Comparison of ENCODE assay signal across 8 mouse cellular contexts in genomic region chr1:36064861-36065760, GRCm38 (mm10). TPM values are rescaled to one million over a fixed set of nuclear protein-coding genes. Genes with fewer than 3 reads are reported as not detected.
DNase-seq lines count a peak whose midpoint lies in the region; ATAC-seq and TF ChIP-seq lines count a peak whose summit lies in the region.

No protein-coding gene starts in this region.

- 0 out of 2 replicates have a peak overlapping the region, but pooled peaks have one; percentile 37 for H3K27ac ChIP-seq in forebrain, embryonic 11.5 days (ENCODE audit: low read depth, low read length)
- H3K27ac ChIP-seq in heart, embryonic 16.5 days (ENCODE audit: low read length) = peak overlapping the region; percentile 68
- peak overlapping the region; percentile 16 for H3K27ac ChIP-seq in liver, embryonic 14.5 days
- H3K27ac ChIP-seq in stomach, embryonic 15.5 days = peak overlapping the region; percentile 59

- peaks cover 8% of the 10 kb centered on the region for H3K36me3 ChIP-seq in E14TG2a.4 (ENCODE audit: insufficient read depth, low read length)
- H3K36me3 ChIP-seq in forebrain, embryonic 11.5 days (ENCODE audit: control insufficient read depth, insufficient read depth, low read length) = no peaks in the 10 kb centered on the region
- no peaks in the 10 kb centered on the region for H3K36me3 ChIP-seq in heart, embryonic 16.5 days (ENCODE audit: control insufficient read depth, insufficient read depth)
- H3K36me3 ChIP-seq in liver, embryonic 14.5 days (replicated peaks; ENCODE audit: control insufficient read depth, insufficient read depth, low read depth) = peaks cover 3% of the 10 kb centered on the region
- no peaks in the 10 kb centered on the region for H3K36me3 ChIP-seq in stomach, embryonic 15.5 days

- TF ChIP-seq CTCF in E14TG2a.4 (conservative IDR thresholded peaks at IDR 0.05; ENCODE audit: low read length) = peak; percentile 92
- TF ChIP-seq CTCF in liver, embryonic 14.5 days (IDR thresholded peaks at IDR 0.05; ENCODE audit: low read depth) = peak; percentile 94

- no peaks in the 10 kb centered on the region for H3K9me3 ChIP-seq in E14TG2a.4 (ENCODE audit: low read length)
- no peaks in the 10 kb centered on the region for H3K9me3 ChIP-seq in forebrain, embryonic 11.5 days (ENCODE audit: control insufficient read depth, low read length)
- H3K9me3 ChIP-seq in heart, embryonic 16.5 days (replicated peaks; ENCODE audit: control insufficient read depth, low read length) = no peaks in the 10 kb centered on the region
- no peaks in the 10 kb centered on the region for H3K9me3 ChIP-seq in liver, embryonic 14.5 days (ENCODE audit: control insufficient read depth, low read length)
- H3K9me3 ChIP-seq in stomach, embryonic 15.5 days = no peaks in the 10 kb centered on the region

- peak overlapping the region; percentile 49 for H3K9ac ChIP-seq in forebrain, embryonic 11.5 days (ENCODE audit: low read length)
- H3K9ac ChIP-seq in heart, embryonic 16.5 days (ENCODE audit: low read length) = peak overlapping the region; percentile 69
- peak overlapping the region; percentile 57 for H3K9ac ChIP-seq in liver, embryonic 14.5 days (replicated peaks)
- H3K9ac ChIP-seq in stomach, embryonic 15.5 days = 0 out of 2 replicates have a peak overlapping the region, but pooled peaks have one; percentile 2

- peak overlapping the region; percentile 71 for H3K4me3 ChIP-seq in E14TG2a.4 (replicated peaks; ENCODE audit: low read length)
- peak overlapping the region; percentile 10; the same call in 1 of the 2 replicates for H3K4me3 ChIP-seq in forebrain, embryonic 11.5 days (ENCODE audit: low read depth, low read length)
- H3K4me3 ChIP-seq in heart, embryonic 16.5 days (ENCODE audit: low read length) = peak overlapping the region; percentile 40
- H3K4me3 ChIP-seq in liver, embryonic 14.5 days (ENCODE audit: insufficient read depth in 1 of 2, low read depth in 2 of 2, low read length in 2 of 2) = peak overlapping the region; percentile 30 to 36; a peak in 3 of 4 replicates
- peak overlapping the region; percentile 25 for H3K4me3 ChIP-seq in stomach, embryonic 15.5 days (replicated peaks)

- H3K4me1 ChIP-seq in E14TG2a.4 (replicated peaks; ENCODE audit: low read depth, low read length) = peaks cover 86% of the 10 kb centered on the region
- peaks cover 33% of the 10 kb centered on the region; the same call in 1 of the 2 replicates for H3K4me1 ChIP-seq in forebrain, embryonic 11.5 days (replicated peaks; ENCODE audit: control insufficient read depth, insufficient read depth, low read length)
- H3K4me1 ChIP-seq in heart, embryonic 16.5 days (ENCODE audit: control insufficient read depth, insufficient read depth, low read length) = peaks cover 32% of the 10 kb centered on the region
- H3K4me1 ChIP-seq in liver, embryonic 14.5 days (replicated peaks; ENCODE audit: control insufficient read depth in 2 of 2, insufficient read depth in 2 of 2, low read length in 1 of 2) = peaks cover 31 to 56% of the 10 kb centered on the region in 2 experiments
- peaks cover 29% of the 10 kb centered on the region for H3K4me1 ChIP-seq in stomach, embryonic 15.5 days

- no peak for TF ChIP-seq EP300 in liver, embryonic 14.5 days (IDR thresholded peaks at IDR 0.05; ENCODE audit: low read depth)

- H3K4me2 ChIP-seq in forebrain, embryonic 11.5 days (ENCODE audit: low read depth, low read length, severe bottlenecking) = peak overlapping the region; percentile 44
- H3K4me2 ChIP-seq in heart, embryonic 16.5 days (ENCODE audit: low read depth, low read length) = peak overlapping the region; percentile 67
- H3K4me2 ChIP-seq in liver, embryonic 14.5 days (ENCODE audit: low read depth) = peak overlapping the region; percentile 58
- H3K4me2 ChIP-seq in stomach, embryonic 15.5 days = peak overlapping the region; percentile 57

- WGBS in forebrain, embryonic 11.5 days = 1% methylated on average over 24 of the region's 24 CpGs
- WGBS in heart, embryonic 16.5 days = 2% methylated on average over 24 of the region's 24 CpGs
- WGBS in liver, embryonic 14.5 days (ENCODE audit: insufficient replicate concordance) = under 1% methylated on average over 24 of the region's 24 CpGs
- WGBS in stomach, embryonic 15.5 days = under 1% methylated on average over 24 of the region's 24 CpGs

- no peaks in the 10 kb centered on the region for H3K27me3 ChIP-seq in E14TG2a.4 (ENCODE audit: insufficient read depth, low read length)
- 0 out of 2 replicates have a peak, but pooled peaks cover 4% of the 10 kb centered on the region for H3K27me3 ChIP-seq in forebrain, embryonic 11.5 days (ENCODE audit: control insufficient read depth, insufficient read depth, low read length)
- H3K27me3 ChIP-seq in heart, embryonic 16.5 days (ENCODE audit: control insufficient read depth, insufficient read depth, low read length) = no peaks in the 10 kb centered on the region
- H3K27me3 ChIP-seq in liver, embryonic 14.5 days (ENCODE audit: control insufficient read depth, insufficient read depth, low read length) = no peaks in the 10 kb centered on the region
- H3K27me3 ChIP-seq in stomach, embryonic 15.5 days (replicated peaks) = no peaks in the 10 kb centered on the region

- ATAC-seq in forebrain, embryonic 11.5 days (replicated peaks; ENCODE audit: low FRiP score) = peak; percentile 65
- peak; percentile 50 for ATAC-seq in heart, embryonic 16.5 days (replicated peaks; ENCODE audit: extremely low read depth, insufficient read depth, low FRiP score)
- 0 out of 2 replicates have a peak, but pooled peaks have one; percentile 13 for ATAC-seq in liver, embryonic 14.5 days (ENCODE audit: insufficient read depth)
- ATAC-seq in stomach, embryonic 15.5 days (ENCODE audit: insufficient read depth, low FRiP score, low read depth) = peak; percentile 47; the same call in 1 of the 2 replicates

- DNase-seq in c-Kit-positive CD71-positive TER-119-negative erythroid progenitor cells, embryonic 14.5 days (ENCODE audit: low read depth) = peak; percentile 82
- peak; percentile 94 for DNase-seq in forebrain, embryonic 11.5 days (ENCODE audit: low spot score)
- peak; percentile 92 to 94 for DNase-seq in kidney, postnatal 25 days
- peak; percentile 72 to 83 (median 73) for DNase-seq in liver, embryonic 14.5 days (ENCODE audit: low read depth in 3 of 3, low spot score in 3 of 3)
- peak; percentile 93 for DNase-seq in neural tube, embryonic 10.5 days (ENCODE audit: extremely low spot score, low spot score)

RNA-seq across cellular contexts. Expression of gene Hs6st1, which starts 3.1 kb away (rescaled TPM):
- 14.9 and 17.3 TPM in 2 replicates for polyA plus RNA-seq in forebrain, embryonic 11.5 days (2014; fragmentation: Nextera tagmentation; extraction: Ambion mirVana)
- polyA plus RNA-seq in heart, embryonic 16.5 days (2015; fragmentation: Nextera tagmentation; extraction: Ambion mirVana) = 3.2 and 3.8 TPM in 2 replicates
- 29.3 and 31.0 TPM in 2 replicates for polyA plus RNA-seq in liver, embryonic 14.5 days (2012; rRNA removed)
- polyA plus RNA-seq in liver, embryonic 14.5 days (2014; fragmentation: Nextera tagmentation; extraction: Ambion mirVana) = 6.8 and 12.0 TPM in 2 replicates
- 13.0 TPM in 2 replicates for polyA plus RNA-seq in stomach, embryonic 15.5 days (2015; fragmentation: Nextera tagmentation; extraction: Ambion mirVana)

Comparison
In these comparisons a context has a peak if more than half of its experiments do, and no peak if none do; other contexts are left out.
1. Peak in every context shown above with its lines: DNase-seq, ATAC-seq, H3K4me3 ChIP-seq and H3K27ac ChIP-seq.
2. H3K4me3 ChIP-seq: peak in every context shown above with its lines; median percentile 71 in E14TG2a.4; 40 in heart, embryonic 16.5 days; 33 in liver, embryonic 14.5 days; 25 in stomach, embryonic 15.5 days; 10 in forebrain, embryonic 11.5 days.
3. ATAC-seq: peak in every context shown above with its lines; median percentile 65 in forebrain, embryonic 11.5 days; 50 in heart, embryonic 16.5 days; 47 in stomach, embryonic 15.5 days; 13 in liver, embryonic 14.5 days.
4. H3K27ac ChIP-seq: peak in every context shown above with its lines; median percentile 68 in heart, embryonic 16.5 days; 59 in stomach, embryonic 15.5 days; 37 in forebrain, embryonic 11.5 days; 16 in liver, embryonic 14.5 days.
5. H3K9ac ChIP-seq: peak in every context shown above with its lines; median percentile 69 in heart, embryonic 16.5 days; 57 in liver, embryonic 14.5 days; 49 in forebrain, embryonic 11.5 days; 2 in stomach, embryonic 15.5 days.